Comparison of ENCODE assay signal across 8 mouse cellular contexts in genomic region chr15:89314511-89315189, GRCm38 (mm10). TPM values are rescaled to one million over a fixed set of nuclear protein-coding genes. Genes with fewer than 3 reads are reported as not detected.
DNase-seq lines count a peak whose midpoint lies in the region; ATAC-seq and TF ChIP-seq lines count a peak whose summit lies in the region.

No protein-coding gene starts in this region.

- H3K4me2 ChIP-seq in intestine, embryonic 16.5 days (ENCODE audit: low read depth, low read length): peak overlapping the region; percentile 90
- H3K4me2 ChIP-seq in lung, embryonic 15.5 days: peak overlapping the region; percentile 65
- peak overlapping the region; percentile 75 for H3K4me2 ChIP-seq in stomach, embryonic 14.5 days (replicated peaks; ENCODE audit: low read depth, low read length)

- H3K4me1 ChIP-seq in bone marrow macrophage, adult 2 months (ENCODE audit: control insufficient read depth, insufficient read depth, low read length): peaks cover 37% of the 10 kb centered on the region
- H3K4me1 ChIP-seq in intestine, embryonic 16.5 days (ENCODE audit: control insufficient read depth, insufficient read depth, low read length): peaks cover 15% of the 10 kb centered on the region
- peaks cover 27% of the 10 kb centered on the region for H3K4me1 ChIP-seq in lung, embryonic 15.5 days
- H3K4me1 ChIP-seq in stomach, embryonic 14.5 days (ENCODE audit: control insufficient read depth, insufficient read depth, low read length): peaks cover 21% of the 10 kb centered on the region

- no peak for TF ChIP-seq POLR2A in bone marrow macrophage, adult 2 months (IDR thresholded peaks at IDR 0.05; ENCODE audit: borderline replicate concordance, low read depth, low read length)

- WGBS in intestine, embryonic 16.5 days: under 1% methylated on average over 58 of the region's 58 CpGs
- under 1% methylated on average over 58 of the region's 58 CpGs for WGBS in lung, embryonic 15.5 days
- under 1% methylated on average over 58 of the region's 58 CpGs for WGBS in stomach, embryonic 14.5 days

- DNase-seq in right cerebral cortex, postnatal 25 days: peak; percentile 31
- DNase-seq in right cerebral cortex, adult 2 months (ENCODE audit: low spot score in 2 of 2): no peak

- H3K27ac ChIP-seq in bone marrow macrophage, adult 2 months (ENCODE audit: insufficient read depth, low read depth, low read length): no peak overlapping the region
- H3K27ac ChIP-seq in intestine, embryonic 16.5 days (ENCODE audit: low read length): peak overlapping the region; percentile 54; the same call in 1 of the 2 replicates
- H3K27ac ChIP-seq in lung, embryonic 15.5 days: peak overlapping the region; percentile 42; the same call in 1 of the 2 replicates
- H3K27ac ChIP-seq in stomach, embryonic 14.5 days (ENCODE audit: low read length): no peak overlapping the region

- no peaks in the 10 kb centered on the region for H3K27me3 ChIP-seq in intestine, embryonic 16.5 days (replicated peaks; ENCODE audit: control insufficient read depth, insufficient read depth, low read length)
- H3K27me3 ChIP-seq in lung, embryonic 15.5 days: no peaks in the 10 kb centered on the region
- no peaks in the 10 kb centered on the region for H3K27me3 ChIP-seq in stomach, embryonic 14.5 days (ENCODE audit: control insufficient read depth, insufficient read depth, low read length)

- H3K4me3 ChIP-seq in bone marrow macrophage, adult 2 months (ENCODE audit: insufficient read depth, low read length): peak overlapping the region; percentile 94
- H3K4me3 ChIP-seq in intestine, embryonic 16.5 days (ENCODE audit: low read length): peak overlapping the region; percentile 89
- H3K4me3 ChIP-seq in lung, embryonic 15.5 days: peak overlapping the region; percentile 99
- H3K4me3 ChIP-seq in stomach, embryonic 14.5 days (ENCODE audit: low read depth, low read length): peak overlapping the region; percentile 98

- H3K9ac ChIP-seq in intestine, embryonic 16.5 days (ENCODE audit: low read depth, low read length): peak overlapping the region; percentile 88
- peak overlapping the region; percentile 94 for H3K9ac ChIP-seq in lung, embryonic 15.5 days
- H3K9ac ChIP-seq in stomach, embryonic 14.5 days (replicated peaks; ENCODE audit: low read depth, low read length): peak overlapping the region; percentile 87

- ATAC-seq in erythroid progenitor cell, adult 5-6 weeks (replicated peaks; ENCODE audit: low FRiP score, poor library complexity, severe bottlenecking): peak; percentile 4; the same call in 1 of the 2 replicates
- peak; percentile 65 for ATAC-seq in intestine, embryonic 16.5 days
- peak; percentile 39 for ATAC-seq in lung, embryonic 15.5 days (ENCODE audit: borderline replicate concordance, extremely low read depth, low FRiP score, low TSS enrichment)
- peak; percentile 46; the same call in 1 of the 2 replicates for ATAC-seq in stomach, embryonic 14.5 days (ENCODE audit: insufficient number of reproducible peaks, insufficient read depth, low FRiP score, low read depth)
- ATAC-seq in megakaryocyte-erythroid progenitor cell, adult 5-6 weeks (replicated peaks; ENCODE audit: low FRiP score, low TSS enrichment, poor library complexity, severe bottlenecking): no peak

- no peaks in the 10 kb centered on the region for H3K36me3 ChIP-seq in intestine, embryonic 16.5 days (ENCODE audit: control insufficient read depth, insufficient read depth, low read length)
- no peaks in the 10 kb centered on the region for H3K36me3 ChIP-seq in lung, embryonic 15.5 days
- no peaks in the 10 kb centered on the region for H3K36me3 ChIP-seq in stomach, embryonic 14.5 days (ENCODE audit: control insufficient read depth, insufficient read depth, low read length)

- no peaks in the 10 kb centered on the region for H3K9me3 ChIP-seq in intestine, embryonic 16.5 days (ENCODE audit: control insufficient read depth, low read length)
- no peaks in the 10 kb centered on the region for H3K9me3 ChIP-seq in lung, embryonic 15.5 days
- no peaks in the 10 kb centered on the region for H3K9me3 ChIP-seq in stomach, embryonic 14.5 days (ENCODE audit: control insufficient read depth, low read depth, low read length)

- no peak for TF ChIP-seq CTCF in bone marrow macrophage, adult 2 months (IDR thresholded peaks at IDR 0.05; ENCODE audit: low read depth, low read length)

RNA-seq across cellular contexts. Expression of gene Sbf1, which starts 0.5 kb away (rescaled TPM):
- 71.1 and 79.8 TPM in 2 replicates for polyA plus RNA-seq in bone marrow macrophage, adult 2 months (2012; ENCODE audit: insufficient read depth, insufficient read length, missing spikeins)
- 66.0 and 92.2 TPM in 2 replicates for total RNA-seq in erythroid progenitor cell, adult 5-6 weeks (2015; ENCODE audit: low replicate concordance)
- total RNA-seq in erythroid progenitor cell, adult 5-6 weeks (2017; ENCODE audit: low replicate concordance): 93.9 and 115 TPM in 2 replicates
- polyA plus RNA-seq in intestine, embryonic 16.5 days (2015; fragmentation: Nextera tagmentation; extraction: Ambion mirVana): 32.0 and 33.4 TPM in 2 replicates
- polyA plus RNA-seq in lung, embryonic 15.5 days (2015; fragmentation: Nextera tagmentation; extraction: Ambion mirVana): 50.3 and 53.7 TPM in 2 replicates
- polyA plus RNA-seq in stomach, embryonic 14.5 days (2014; fragmentation: Nextera tagmentation; extraction: Ambion mirVana): 60.4 and 63.0 TPM in 2 replicates
- 161 and 193 TPM in 2 replicates for total RNA-seq in megakaryocyte-erythroid progenitor cell, adult 5-6 weeks (2014; fragmentation: Nextera tagmentation)
- 34.6 and 83.9 TPM in 2 replicates for total RNA-seq in megakaryocyte-erythroid progenitor cell, adult 5-6 weeks (2017)

RNA-seq across cellular contexts. Expression of gene Adm2, which starts 7.9 kb away (rescaled TPM):
- not detected in 2 replicates for polyA plus RNA-seq in bone marrow macrophage, adult 2 months (2012; ENCODE audit: insufficient read depth, insufficient read length, missing spikeins)
- not detected in 2 replicates for total RNA-seq in erythroid progenitor cell, adult 5-6 weeks (2015; ENCODE audit: low replicate concordance)
- total RNA-seq in erythroid progenitor cell, adult 5-6 weeks (2017; ENCODE audit: low replicate concordance): not detected in 2 replicates
- 1.5 and 2.0 TPM in 2 replicates for polyA plus RNA-seq in intestine, embryonic 16.5 days (2015; fragmentation: Nextera tagmentation; extraction: Ambion mirVana)
- 0.45 and 0.69 TPM in 2 replicates for polyA plus RNA-seq in lung, embryonic 15.5 days (2015; fragmentation: Nextera tagmentation; extraction: Ambion mirVana)
- not detected in 2 replicates for polyA plus RNA-seq in stomach, embryonic 14.5 days (2014; fragmentation: Nextera tagmentation; extraction: Ambion mirVana)
- total RNA-seq in megakaryocyte-erythroid progenitor cell, adult 5-6 weeks (2014; fragmentation: Nextera tagmentation): not detected in 2 replicates
- not detected in 2 replicates for total RNA-seq in megakaryocyte-erythroid progenitor cell, adult 5-6 weeks (2017)

RNA-seq across cellular contexts. Expression of gene Miox, which starts 19.5 kb away (rescaled TPM):
- polyA plus RNA-seq in bone marrow macrophage, adult 2 months (2012; ENCODE audit: insufficient read depth, insufficient read length, missing spikeins): not detected in 2 replicates
- total RNA-seq in erythroid progenitor cell, adult 5-6 weeks (2015; ENCODE audit: low replicate concordance): not detected in 2 replicates
- not detected in 2 replicates for total RNA-seq in erythroid progenitor cell, adult 5-6 weeks (2017; ENCODE audit: low replicate concordance)
- 0.46 TPM in 1 of 2 replicates, not detected in the other for polyA plus RNA-seq in intestine, embryonic 16.5 days (2015; fragmentation: Nextera tagmentation; extraction: Ambion mirVana)
- not detected in 2 replicates for polyA plus RNA-seq in lung, embryonic 15.5 days (2015; fragmentation: Nextera tagmentation; extraction: Ambion mirVana)
- polyA plus RNA-seq in stomach, embryonic 14.5 days (2014; fragmentation: Nextera tagmentation; extraction: Ambion mirVana): not detected in 2 replicates
- total RNA-seq in megakaryocyte-erythroid progenitor cell, adult 5-6 weeks (2014; fragmentation: Nextera tagmentation): not detected in 2 replicates
- not detected in 2 replicates for total RNA-seq in megakaryocyte-erythroid progenitor cell, adult 5-6 weeks (2017)

RNA-seq across cellular contexts. Expression of gene Lmf2, which starts 40.8 kb away (rescaled TPM):
- 48.1 and 48.9 TPM in 2 replicates for polyA plus RNA-seq in bone marrow macrophage, adult 2 months (2012; ENCODE audit: insufficient read depth, insufficient read length, missing spikeins)
- 71.4 and 96.8 TPM in 2 replicates for total RNA-seq in erythroid progenitor cell, adult 5-6 weeks (2015; ENCODE audit: low replicate concordance)
- 63.3 and 84.0 TPM in 2 replicates for total RNA-seq in erythroid progenitor cell, adult 5-6 weeks (2017; ENCODE audit: low replicate concordance)
- polyA plus RNA-seq in intestine, embryonic 16.5 days (2015; fragmentation: Nextera tagmentation; extraction: Ambion mirVana): 55.8 and 56.3 TPM in 2 replicates
- polyA plus RNA-seq in lung, embryonic 15.5 days (2015; fragmentation: Nextera tagmentation; extraction: Ambion mirVana): 70.7 and 74.4 TPM in 2 replicates
- polyA plus RNA-seq in stomach, embryonic 14.5 days (2014; fragmentation: Nextera tagmentation; extraction: Ambion mirVana): 46.5 and 47.0 TPM in 2 replicates
- total RNA-seq in megakaryocyte-erythroid progenitor cell, adult 5-6 weeks (2014; fragmentation: Nextera tagmentation): 30.5 and 38.1 TPM in 2 replicates
- total RNA-seq in megakaryocyte-erythroid progenitor cell, adult 5-6 weeks (2017): 6.5 and 8.2 TPM in 2 replicates

RNA-seq across cellular contexts. Expression of gene Ncaph2, which starts 40.9 kb away (rescaled TPM):
- 140 and 142 TPM in 2 replicates for polyA plus RNA-seq in bone marrow macrophage, adult 2 months (2012; ENCODE audit: insufficient read depth, insufficient read length, missing spikeins)
- total RNA-seq in erythroid progenitor cell, adult 5-6 weeks (2015; ENCODE audit: low replicate concordance): 195 and 215 TPM in 2 replicates
- 221 and 330 TPM in 2 replicates for total RNA-seq in erythroid progenitor cell, adult 5-6 weeks (2017; ENCODE audit: low replicate concordance)
- 123 and 128 TPM in 2 replicates for polyA plus RNA-seq in intestine, embryonic 16.5 days (2015; fragmentation: Nextera tagmentation; extraction: Ambion mirVana)
- polyA plus RNA-seq in lung, embryonic 15.5 days (2015; fragmentation: Nextera tagmentation; extraction: Ambion mirVana): 160 and 168 TPM in 2 replicates
- polyA plus RNA-seq in stomach, embryonic 14.5 days (2014; fragmentation: Nextera tagmentation; extraction: Ambion mirVana): 148 and 159 TPM in 2 replicates
- 144 and 155 TPM in 2 replicates for total RNA-seq in megakaryocyte-erythroid progenitor cell, adult 5-6 weeks (2014; fragmentation: Nextera tagmentation)
- 88.3 and 91.2 TPM in 2 replicates for total RNA-seq in megakaryocyte-erythroid progenitor cell, adult 5-6 weeks (2017)

Comparison
In these comparisons a context has a peak if more than half of its experiments do, and no peak if none do; other contexts are left out.
1. H3K27ac ChIP-seq: peak in intestine, embryonic 16.5 days (single experiment) and lung, embryonic 15.5 days (single experiment); none in bone marrow macrophage, adult 2 months (single experiment) and stomach, embryonic 14.5 days (single experiment).
2. Peak in every context shown above with its lines, with median percentiles within 50 percentile points of each other: H3K4me3 ChIP-seq, H3K4me2 ChIP-seq and H3K9ac ChIP-seq.